Mouse (Mus musculus): ENCODE results near the gene Tfcp2. TPM values are rescaled to one million over a fixed set of nuclear protein-coding genes. Genes with fewer than 3 reads are reported as not detected.
A peak's percentile ranks its signal among the peaks of the same experiment; 100 is the strongest.

The Tfcp2 gene
- polyA plus RNA-seq, 1 experiment from 2014 or later, result 15.8 TPM

DNA sequence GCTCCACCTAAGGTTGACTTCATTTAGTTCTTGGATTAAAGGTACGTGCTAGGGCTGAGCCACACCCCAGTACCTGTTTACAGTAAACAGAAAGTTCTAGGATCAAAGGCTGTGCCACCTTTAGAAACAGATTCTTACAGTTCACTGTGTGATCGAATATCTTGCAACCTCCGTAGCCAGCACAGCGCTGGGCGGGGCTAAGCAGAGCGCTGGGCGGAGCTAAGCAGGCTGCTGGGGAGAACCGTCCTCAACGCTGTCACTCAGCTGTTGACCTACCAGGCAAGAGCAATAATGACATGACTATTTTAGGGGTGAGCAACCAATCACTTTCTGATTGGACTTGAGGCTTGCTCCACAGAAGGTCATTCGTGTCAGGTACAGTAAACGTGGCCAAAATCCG, 90.9 kb downstream of the Tfcp2 start:
- 8% methylated on average over 12 of the region's 12 CpGs for WGBS
- Histone ChIP-seq H3K4me3 (no peak overlapping the region), H3K4me1 (replicated peaks) (peaks cover 6% of the 10 kb centered on the region; the same call in 1 of the 2 replicates), H3K27ac (no peak overlapping the region), H3K36me3 (no peaks in the 10 kb centered on the region), H3K27me3 (peaks cover 3% of the 10 kb centered on the region; the same call in 1 of the 2 replicates), H3K9me3 (replicated peaks) (no peaks in the 10 kb centered on the region), H3K4me2 (peak overlapping the region; percentile 31), H3K9ac (no peak overlapping the region)
- peak; percentile 63; the same call in 1 of the 2 replicates for ATAC-seq (replicated peaks; ENCODE audit: insufficient number of reproducible peaks, insufficient read depth, low FRiP score, low read depth)

DNA sequence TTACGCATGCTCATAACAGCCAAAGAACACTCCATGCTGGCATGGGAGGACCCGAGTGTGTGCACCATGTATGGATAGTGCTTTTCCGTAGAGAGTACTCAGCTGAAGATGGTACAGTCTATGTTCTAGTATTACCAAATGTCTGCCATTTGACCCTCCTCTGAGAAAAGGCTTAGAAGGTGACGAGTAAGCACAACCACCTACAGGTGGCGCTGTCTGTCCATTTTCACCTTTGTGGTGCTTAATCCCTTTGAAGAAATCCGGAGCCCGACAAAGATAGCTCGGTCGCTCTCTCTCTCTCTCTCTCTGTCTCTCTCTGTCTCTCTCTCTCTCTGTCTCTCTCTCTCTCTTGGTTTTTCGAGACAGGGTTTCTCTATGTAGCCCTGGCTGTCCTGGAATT, 93.8 kb downstream of the Tfcp2 start:
- WGBS, result 40% methylated on average over 10 of the region's 10 CpGs
- peaks cover 3% of the 10 kb centered on the region; the same call in 1 of the 2 replicates for H3K27me3 ChIP-seq
- H3K4me1 ChIP-seq (replicated peaks), result peaks cover 6% of the 10 kb centered on the region; the same call in 1 of the 2 replicates
- H3K9me3 ChIP-seq (replicated peaks), result no peaks in the 10 kb centered on the region
- no peak for ATAC-seq (replicated peaks; ENCODE audit: insufficient number of reproducible peaks, insufficient read depth, low FRiP score, low read depth)
- H3K27ac ChIP-seq, result no peak overlapping the region
- no peak overlapping the region for H3K4me3 ChIP-seq
- H3K4me2 ChIP-seq, result no peak overlapping the region
- no peak overlapping the region for H3K9ac ChIP-seq
- no peaks in the 10 kb centered on the region for H3K36me3 ChIP-seq

GRCm38 (mm10) chr15:100457340-100457739, 94.5 kb downstream of the Tfcp2 start:
- peaks cover 6% of the 10 kb centered on the region; the same call in 1 of the 2 replicates for H3K4me1 ChIP-seq (replicated peaks)
- H3K27me3 ChIP-seq, result peaks cover 3% of the 10 kb centered on the region; the same call in 1 of the 2 replicates
- H3K9ac ChIP-seq, result no peak overlapping the region
- ATAC-seq (replicated peaks; ENCODE audit: insufficient number of reproducible peaks, insufficient read depth, low FRiP score, low read depth), result 0 out of 2 replicates have a peak, but pooled peaks have one; percentile 43
- peak overlapping the region; percentile 32; the same call in 1 of the 2 replicates for H3K4me2 ChIP-seq
- H3K4me3 ChIP-seq, result no peak overlapping the region
- no peaks in the 10 kb centered on the region for H3K36me3 ChIP-seq
- H3K9me3 ChIP-seq (replicated peaks), result no peaks in the 10 kb centered on the region
- H3K27ac ChIP-seq, result no peak overlapping the region
- WGBS, result 3% methylated on average over 17 of the region's 17 CpGs

- Histone ChIP-seq H3K36me3 (no peaks in the 10 kb centered on the region), H3K4me2 (no peak overlapping the region), H3K4me3 (no peak overlapping the region), H3K27ac (no peak overlapping the region), H3K9me3 (replicated peaks) (no peaks in the 10 kb centered on the region), H3K9ac (no peak overlapping the region), H3K4me1 (replicated peaks) (peaks cover 6% of the 10 kb centered on the region; the same call in 1 of the 2 replicates), H3K27me3 (peaks cover 3% of the 10 kb centered on the region; the same call in 1 of the 2 replicates)
- ATAC-seq (replicated peaks; ENCODE audit: insufficient number of reproducible peaks, insufficient read depth, low FRiP score, low read depth), result no peak
- WGBS, result 72% methylated on average over 7 of the region's 7 CpGs
Observed at GRCm38 (mm10) chr15:100456356-100456991, 95.3 kb downstream of the Tfcp2 start.

- 68% methylated on average over 11 of the region's 11 CpGs for WGBS
- H3K9me3 ChIP-seq (replicated peaks), result no peaks in the 10 kb centered on the region
- ATAC-seq (replicated peaks; ENCODE audit: insufficient number of reproducible peaks, insufficient read depth, low FRiP score, low read depth), result no peak
- no peaks in the 10 kb centered on the region; the same call in 1 of the 2 replicates for H3K27me3 ChIP-seq
- no peaks in the 10 kb centered on the region for H3K4me1 ChIP-seq (replicated peaks)
- H3K9ac ChIP-seq, result no peak overlapping the region
- no peak overlapping the region for H3K4me2 ChIP-seq
- no peaks in the 10 kb centered on the region for H3K36me3 ChIP-seq
- no peak overlapping the region for H3K27ac ChIP-seq
- no peak overlapping the region for H3K4me3 ChIP-seq
Observed at GRCm38 (mm10) chr15:100452486-100452885, 99.3 kb downstream of the Tfcp2 start.

DNA sequence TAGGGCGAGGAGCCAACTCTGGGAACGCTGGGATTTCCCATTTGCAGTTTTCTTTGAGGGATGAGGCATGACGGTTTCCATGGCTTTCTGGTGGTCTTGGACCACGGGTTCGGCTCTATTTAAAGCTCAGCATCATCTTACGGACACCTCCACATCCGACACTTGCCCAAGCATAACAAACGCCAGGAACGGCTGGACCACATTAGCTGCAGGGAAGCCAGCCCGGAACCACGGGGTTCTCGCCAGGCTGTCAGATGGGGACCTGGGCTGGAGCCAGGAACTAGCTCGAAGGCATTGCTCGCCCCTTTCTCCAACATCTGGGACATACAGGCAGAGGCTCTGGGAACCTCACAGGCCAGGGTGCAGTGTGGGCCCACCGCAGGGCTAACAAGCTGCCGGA, 100.6 kb downstream of the Tfcp2 start:
- Histone ChIP-seq H3K4me1 (replicated peaks) (no peaks in the 10 kb centered on the region), H3K9me3 (replicated peaks) (no peaks in the 10 kb centered on the region), H3K9ac (no peak overlapping the region), H3K36me3 (no peaks in the 10 kb centered on the region), H3K4me3 (no peak overlapping the region), H3K27me3 (no peaks in the 10 kb centered on the region), H3K4me2 (no peak overlapping the region), H3K27ac (no peak overlapping the region)
- 60% methylated on average over 16 of the region's 16 CpGs for WGBS
- ATAC-seq (replicated peaks; ENCODE audit: insufficient number of reproducible peaks, insufficient read depth, low FRiP score, low read depth), result no peak

DNA sequence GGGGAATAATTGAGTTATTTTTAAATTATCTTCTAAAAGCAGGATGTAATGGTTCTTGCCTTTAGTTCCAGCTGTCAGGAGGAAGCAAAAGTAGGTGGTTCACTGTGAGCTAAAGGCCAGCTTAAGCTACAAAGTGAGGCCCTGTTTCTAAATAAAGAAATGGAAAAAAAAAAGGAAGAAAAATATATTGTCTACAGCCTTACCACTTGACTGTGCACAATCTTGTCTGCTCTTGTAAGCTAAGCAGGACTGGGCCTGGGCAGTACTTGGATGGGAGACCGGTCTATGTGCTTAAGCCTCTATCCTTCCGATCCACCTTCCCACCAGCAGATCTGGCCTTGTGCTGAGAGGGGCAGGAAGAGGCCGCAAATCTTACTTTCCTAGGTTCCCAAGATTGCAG, 102.3 kb downstream of the Tfcp2 start:
- Histone ChIP-seq H3K27ac (no peak overlapping the region), H3K4me1 (replicated peaks) (no peaks in the 10 kb centered on the region), H3K9ac (no peak overlapping the region), H3K4me3 (no peak overlapping the region), H3K4me2 (no peak overlapping the region), H3K27me3 (no peaks in the 10 kb centered on the region), H3K36me3 (no peaks in the 10 kb centered on the region), H3K9me3 (replicated peaks) (no peaks in the 10 kb centered on the region)
- no peak for ATAC-seq (replicated peaks; ENCODE audit: insufficient number of reproducible peaks, insufficient read depth, low FRiP score, low read depth)
- WGBS, result 72% methylated on average over 3 of the region's 3 CpGs

GRCm38 (mm10) chr15:100448572-100448971, 103.2 kb downstream of the Tfcp2 start:
- Histone ChIP-seq H3K36me3 (no peaks in the 10 kb centered on the region), H3K9me3 (replicated peaks) (no peaks in the 10 kb centered on the region), H3K4me3 (no peak overlapping the region), H3K4me2 (no peak overlapping the region), H3K27ac (no peak overlapping the region), H3K9ac (no peak overlapping the region), H3K27me3 (no peaks in the 10 kb centered on the region), H3K4me1 (replicated peaks) (peaks cover 6% of the 10 kb centered on the region)
- ATAC-seq (replicated peaks; ENCODE audit: insufficient number of reproducible peaks, insufficient read depth, low FRiP score, low read depth), result no peak
- WGBS, result 70% methylated on average over 4 of the region's 4 CpGs

Other genes starting within 250 kb of the Tfcp2 start
- 4.2 and 5.4 TPM in 2 replicates for gene Mettl7a1, start 247.9 kb downstream of the Tfcp2 start, polyA plus RNA-seq (2015; fragmentation: Nextera tagmentation; extraction: Ambion mirVana)
- gene Mettl7a3, start 217.1 kb downstream of the Tfcp2 start, polyA plus RNA-seq (2015; fragmentation: Nextera tagmentation; extraction: Ambion mirVana), result not detected in 2 replicates
- gene Methig1, start 198.9 kb downstream of the Tfcp2 start, polyA plus RNA-seq (2015; fragmentation: Nextera tagmentation; extraction: Ambion mirVana), result not detected in 2 replicates
- not detected in 2 replicates for gene Mettl7a2, start 198.8 kb downstream of the Tfcp2 start, polyA plus RNA-seq (2015; fragmentation: Nextera tagmentation; extraction: Ambion mirVana)
- not detected in 2 replicates for gene Higd1c, start 187.5 kb downstream of the Tfcp2 start, polyA plus RNA-seq (2015; fragmentation: Nextera tagmentation; extraction: Ambion mirVana)
- gene Gm5475, start 129.9 kb downstream of the Tfcp2 start, polyA plus RNA-seq (2015; fragmentation: Nextera tagmentation; extraction: Ambion mirVana), result 0.09 TPM in 1 of 2 replicates, not detected in the other
- gene Slc11a2, start 126.9 kb downstream of the Tfcp2 start, polyA plus RNA-seq (2015; fragmentation: Nextera tagmentation; extraction: Ambion mirVana), result 11.6 and 14.9 TPM in 2 replicates
- gene Letmd1, start 83.0 kb downstream of the Tfcp2 start, polyA plus RNA-seq (2015; fragmentation: Nextera tagmentation; extraction: Ambion mirVana), result 11.6 and 16.4 TPM in 2 replicates
- gene Csrnp2, start 56.5 kb downstream of the Tfcp2 start, polyA plus RNA-seq (2015; fragmentation: Nextera tagmentation; extraction: Ambion mirVana), result 6.8 and 8.2 TPM in 2 replicates
- gene Pou6f1, start 48.0 kb upstream of the Tfcp2 start, polyA plus RNA-seq (2015; fragmentation: Nextera tagmentation; extraction: Ambion mirVana), result 4.3 and 5.1 TPM in 2 replicates
- gene Dazap2, start 63.3 kb upstream of the Tfcp2 start, polyA plus RNA-seq (2015; fragmentation: Nextera tagmentation; extraction: Ambion mirVana), result 201 and 225 TPM in 2 replicates
- gene Smagp, start 84.9 kb upstream of the Tfcp2 start, polyA plus RNA-seq (2015; fragmentation: Nextera tagmentation; extraction: Ambion mirVana), result 14.6 and 15.3 TPM in 2 replicates
- 2.6 and 9.4 TPM in 2 replicates for gene Bin2, start 117.5 kb upstream of the Tfcp2 start, polyA plus RNA-seq (2015; fragmentation: Nextera tagmentation; extraction: Ambion mirVana)
- gene Cela1, start 135.9 kb upstream of the Tfcp2 start, polyA plus RNA-seq (2015; fragmentation: Nextera tagmentation; extraction: Ambion mirVana), result 1.4 and 2.2 TPM in 2 replicates
- 0.31 and 1.2 TPM in 2 replicates for gene Galnt6, start 177.4 kb upstream of the Tfcp2 start, polyA plus RNA-seq (2015; fragmentation: Nextera tagmentation; extraction: Ambion mirVana)
- 0.53 and 1.7 TPM in 2 replicates for gene Slc4a8, start 209.7 kb upstream of the Tfcp2 start, polyA plus RNA-seq (2015; fragmentation: Nextera tagmentation; extraction: Ambion mirVana)